Mouse (Mus musculus): Measurements from ENCODE around the gene Serpinb1a.
"Not testable (repeated sequence)": the region's sequence is repeated elsewhere in the genome, so short reads cannot be mapped to it uniquely, and the experiment has no call there.

DNA sequence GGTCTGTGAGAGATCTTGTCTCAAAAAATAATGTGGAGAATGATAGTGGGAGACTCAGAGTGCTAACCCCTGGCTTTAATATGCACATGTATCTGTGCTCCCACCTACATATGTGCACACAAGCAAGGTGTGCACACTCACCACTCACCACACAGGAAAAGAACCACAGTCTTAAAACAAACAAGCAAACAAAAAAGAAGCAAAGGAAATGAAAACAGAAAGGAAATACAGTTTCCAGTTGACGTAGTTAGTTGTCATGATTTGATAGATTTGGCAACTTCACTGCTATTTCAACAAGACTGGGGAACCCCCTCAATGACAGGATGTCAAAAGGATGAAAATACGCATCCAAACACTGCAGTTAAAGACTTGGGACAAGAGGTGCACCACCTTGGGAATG, 48.1 kb upstream of the Serpinb1a start:
- not testable (repeated sequence) for TF ChIP-seq GATA1, TAL1 (IDR thresholded peaks at IDR 0.05; ENCODE audit: low read length)
